9 mouse cellular contexts compared by ENCODE assay signal in genomic region chr4:154409841-154410240, GRCm38 (mm10).
DNase-seq lines count a peak whose midpoint lies in the region; ATAC-seq and TF ChIP-seq lines count a peak whose summit lies in the region.
"Had no signal": no experiment of that assay in that cellular context is flagged by ENCODE, and none has a peak within 500 bp of the region (broad histone marks: within the 10 kb centered on the region; RNA-seq: fewer than 3 reads in every experiment).

No protein-coding gene starts in this region.

- peaks cover 68% of the 10 kb centered on the region for H3K4me1 ChIP-seq in embryonic facial prominence, embryonic 13.5 days
- peaks cover 4% of the 10 kb centered on the region for H3K4me1 ChIP-seq in intestine, postnatal 0 days (replicated peaks; ENCODE audit: control insufficient read depth, insufficient read depth, low read length)

- H3K36me3 ChIP-seq in embryonic facial prominence, embryonic 13.5 days = no peaks in the 10 kb centered on the region
- H3K36me3 ChIP-seq in intestine, postnatal 0 days (ENCODE audit: control insufficient read depth, insufficient read depth) = no peaks in the 10 kb centered on the region

- no peak for DNase-seq in layer of hippocampus, adult 2 months (ENCODE audit: low spot score in 2 of 2)
- no peak for DNase-seq in layer of hippocampus, postnatal 14 days (ENCODE audit: low spot score in 2 of 2)
- peak; percentile 67 for DNase-seq in ES-CJ7 (ENCODE audit: low read depth, low spot score)
- DNase-seq in thymus, postnatal 25 days = no peak
- no peak for DNase-seq in heart, adult 9 months (ENCODE audit: low spot score in 2 of 2)
- DNase-seq in cerebellum, adult 9-11 months = no peak
- DNase-seq: lung, adult 18-20 months had no signal

- TF ChIP-seq CTCF in layer of hippocampus, adult 2 months (conservative IDR thresholded peaks at IDR 0.05) = no peak
- no peak for TF ChIP-seq CTCF in intestine, postnatal 0 days (IDR thresholded peaks at IDR 0.05; ENCODE audit: low read depth)

- H3K4me3 ChIP-seq in layer of hippocampus, adult 2 months = no peak overlapping the region; the same call in 1 of the 2 replicates
- H3K4me3 ChIP-seq in embryonic facial prominence, embryonic 13.5 days = no peak overlapping the region
- no peak overlapping the region for H3K4me3 ChIP-seq in intestine, postnatal 0 days (ENCODE audit: low read depth, low read length)

- H3K27me3 ChIP-seq in embryonic facial prominence, embryonic 13.5 days = peaks cover 66% of the 10 kb centered on the region
- no peaks in the 10 kb centered on the region for H3K27me3 ChIP-seq in intestine, postnatal 0 days (replicated peaks; ENCODE audit: control insufficient read depth, insufficient read depth, low read length)

- no peaks in the 10 kb centered on the region for H3K9me3 ChIP-seq in embryonic facial prominence, embryonic 13.5 days
- no peaks in the 10 kb centered on the region for H3K9me3 ChIP-seq in intestine, postnatal 0 days (ENCODE audit: control insufficient read depth)

- peak overlapping the region; percentile 28; the same call in 1 of the 2 replicates for H3K27ac ChIP-seq in layer of hippocampus, adult 2 months
- H3K27ac ChIP-seq in embryonic facial prominence, embryonic 13.5 days = peak overlapping the region; percentile 28; the same call in 1 of the 2 replicates
- no peak overlapping the region for H3K27ac ChIP-seq in intestine, postnatal 0 days (ENCODE audit: low read depth, low read length)

- no peak for ATAC-seq in embryonic facial prominence, embryonic 13.5 days (ENCODE audit: insufficient number of reproducible peaks, insufficient read depth, low FRiP score, low TSS enrichment, low read depth)
- no peak for ATAC-seq in intestine, postnatal 0 days

- H3K4me2 ChIP-seq in embryonic facial prominence, embryonic 13.5 days = peak overlapping the region; percentile 28
- H3K4me2 ChIP-seq in intestine, postnatal 0 days (replicated peaks; ENCODE audit: low read depth) = peak overlapping the region; percentile 1; the same call in 1 of the 2 replicates

- no peak overlapping the region for H3K9ac ChIP-seq in embryonic facial prominence, embryonic 13.5 days
- H3K9ac ChIP-seq in intestine, postnatal 0 days (ENCODE audit: low read depth, low read length) = no peak overlapping the region

- 54% methylated on average over 10 of the region's 10 CpGs for WGBS in embryonic facial prominence, embryonic 13.5 days
- 53% methylated on average over 10 of the region's 10 CpGs for WGBS in intestine, postnatal 0 days
